Mouse (Mus musculus) brain, embryonic 18.5 days (tissue): Measurements from ENCODE around the gene Msantd3.

Experiments
- DNase-seq: peaks from one replicate; pipeline ENCODE4 v3.0.0-alpha.2; 2012; ENCODE audit warnings: low read depth, low spot score

Gene Msantd3

DNA sequence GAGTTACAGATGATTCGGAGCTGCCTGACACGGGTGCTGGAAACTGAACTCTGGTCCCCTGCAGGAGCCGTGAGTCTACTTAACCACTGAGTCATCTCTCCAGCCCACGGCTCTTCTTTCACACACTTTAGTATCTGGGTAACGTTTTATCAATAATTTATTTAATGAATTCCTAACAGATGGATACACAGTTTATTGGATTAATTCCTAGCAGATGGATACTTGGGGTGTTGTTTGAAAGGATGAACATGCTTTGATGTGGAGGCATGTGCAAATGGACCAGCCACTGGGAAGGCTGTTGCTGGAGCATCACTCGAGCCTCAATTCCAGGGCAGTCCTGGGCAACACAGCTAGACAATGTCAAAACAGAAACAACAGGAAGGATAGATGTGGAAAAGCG lies 56.4 kb downstream of the Msantd3 start:
- DNase-seq: no peak

DNA sequence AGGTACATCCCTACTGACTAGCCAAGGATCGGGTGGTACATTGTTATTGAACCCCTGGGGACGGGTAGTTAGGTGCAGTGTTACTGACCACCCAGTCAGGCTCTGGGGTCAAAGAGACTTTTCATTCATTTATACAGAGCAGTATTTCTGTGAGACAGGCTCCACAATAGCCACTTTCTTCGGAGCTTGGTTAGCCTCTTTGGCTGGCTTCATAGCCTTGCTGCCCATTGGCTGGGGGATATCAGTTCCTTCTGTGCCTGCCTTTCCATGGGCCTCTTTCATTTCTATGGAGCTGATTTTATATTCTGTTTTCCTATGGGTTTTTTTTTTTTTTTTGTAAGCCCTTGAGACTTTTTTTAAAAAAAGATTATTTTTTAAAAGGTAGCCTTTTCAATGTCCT lies 65.9 kb downstream of the Msantd3 start:
- DNase-seq: no peak

GRCm38 (mm10) chr4:48609485-48609884 lies 69.8 kb downstream of the Msantd3 start:
- DNase-seq: no peak

DNA sequence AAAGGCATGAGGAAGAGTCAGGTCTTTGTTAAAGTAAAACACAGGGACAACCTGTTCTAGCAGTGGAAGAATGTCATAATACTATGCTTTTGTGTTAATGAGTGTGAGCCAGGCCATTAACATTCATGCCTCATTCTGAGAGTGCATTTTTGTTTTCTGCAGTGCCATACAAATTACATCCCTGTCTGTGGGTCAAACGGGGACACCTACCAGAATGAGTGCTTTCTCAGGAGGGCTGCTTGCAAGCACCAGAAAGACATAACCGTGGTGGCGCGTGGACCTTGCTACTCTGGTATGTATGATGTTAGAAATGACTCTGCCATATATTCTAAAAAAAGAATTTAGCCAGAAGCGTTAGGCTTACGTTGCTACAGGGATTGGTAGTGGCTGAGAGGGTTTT lies 70.5 kb downstream of the Msantd3 start:
- no peak for DNase-seq
